Mouse (Mus musculus): ENCODE data around the gene Slc25a47.

GRCm38 (mm10) chr12:108881192-108881591 is 45.3 kb downstream of the Slc25a47 start:
- TF ChIP-seq CTCF (IDR thresholded peaks at IDR 0.05; ENCODE audit: extremely low read depth, insufficient read depth, insufficient read length, insufficient replicate concordance) (no peak), POLR2A (IDR thresholded peaks at IDR 0.05; ENCODE audit: low read depth, low read length) (no peak)
